Comparison of ENCODE assay signal across 8 mouse cellular contexts in the genomic region with DNA sequence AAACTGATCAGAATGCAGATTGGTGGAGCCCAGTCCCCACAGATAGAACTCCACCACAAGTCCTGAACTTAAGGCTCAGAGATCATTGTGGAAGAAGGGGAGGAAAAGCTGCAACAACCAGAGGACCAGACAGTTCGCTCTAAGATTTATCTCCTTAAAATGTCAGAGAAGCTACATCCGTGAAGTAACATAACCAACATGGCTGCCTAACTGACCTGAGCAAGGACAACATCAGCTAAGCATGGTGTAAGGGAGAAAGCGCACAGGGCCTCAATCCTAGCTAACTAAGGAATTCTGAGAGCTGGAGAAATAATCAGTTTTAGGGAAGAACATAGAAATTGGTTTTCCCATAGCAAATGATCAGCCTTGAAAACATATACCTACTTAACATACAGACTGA. TPM values are rescaled to one million over a fixed set of nuclear protein-coding genes. Genes with fewer than 3 reads are reported as not detected.
DNase-seq lines count a peak whose midpoint lies in the region; ATAC-seq and TF ChIP-seq lines count a peak whose summit lies in the region.

No protein-coding gene starts in this region.

- H3K36me3 ChIP-seq in heart, adult 2 months (ENCODE audit: control insufficient read depth, insufficient read depth, low read length): peaks cover 22% of the 10 kb centered on the region
- H3K36me3 ChIP-seq in hindbrain, embryonic 12.5 days: peaks cover 29% of the 10 kb centered on the region
- peaks cover 32% of the 10 kb centered on the region for H3K36me3 ChIP-seq in midbrain, embryonic 13.5 days

- no peaks in the 10 kb centered on the region for H3K9me3 ChIP-seq in hindbrain, embryonic 12.5 days (replicated peaks)
- H3K9me3 ChIP-seq in midbrain, embryonic 13.5 days: no peaks in the 10 kb centered on the region

- DNase-seq in heart, adult 2 months: no peak
- no peak for DNase-seq in heart, adult 8-10 months (ENCODE audit: low spot score)
- peak; percentile 45 for DNase-seq in MN1 (ENCODE audit: low spot score)
- DNase-seq in left cerebral cortex, postnatal 14 days (ENCODE audit: low spot score in 2 of 2): no peak
- DNase-seq in left cerebral cortex, adult 11 months (ENCODE audit: low spot score): no peak

- H3K27me3 ChIP-seq in heart, adult 2 months (ENCODE audit: control insufficient read depth, insufficient read depth, low read length): no peaks in the 10 kb centered on the region
- no peaks in the 10 kb centered on the region for H3K27me3 ChIP-seq in hindbrain, embryonic 12.5 days
- H3K27me3 ChIP-seq in midbrain, embryonic 13.5 days: no peaks in the 10 kb centered on the region

- peak overlapping the region; percentile 96 for H3K4me3 ChIP-seq in heart, adult 2 months
- peak overlapping the region; percentile 97 for H3K4me3 ChIP-seq in hindbrain, embryonic 12.5 days
- H3K4me3 ChIP-seq in midbrain, embryonic 13.5 days (replicated peaks): peak overlapping the region; percentile 96

- intact Hi-C loops in heart, adult 2 months (cut with DNase I): loop anchor here (2.0 kb wide), 2 partner anchors 22 to 60 kb away; partner anchors contain the start of genes Tpd52l2 and Zbtb46
- intact Hi-C loops in left cerebral cortex, postnatal 14 days (cut with DNase I): no loop called here

- no peak overlapping the region for H3K9ac ChIP-seq in heart, adult 2 months (ENCODE audit: low read depth, low read length)
- H3K9ac ChIP-seq in hindbrain, embryonic 12.5 days: peak overlapping the region; percentile 94
- peak overlapping the region; percentile 96 for H3K9ac ChIP-seq in midbrain, embryonic 13.5 days (replicated peaks)

- H3K4me1 ChIP-seq in heart, adult 2 months (ENCODE audit: control insufficient read depth, insufficient read depth, low read length): peaks cover 6% of the 10 kb centered on the region
- peaks cover 26% of the 10 kb centered on the region for H3K4me1 ChIP-seq in hindbrain, embryonic 12.5 days
- peaks cover 38% of the 10 kb centered on the region for H3K4me1 ChIP-seq in midbrain, embryonic 13.5 days (replicated peaks)

- no peak for TF ChIP-seq EP300 in heart, adult 2 months (IDR thresholded peaks at IDR 0.05; ENCODE audit: insufficient read depth, low read depth, low read length)

- TF ChIP-seq POLR2A in heart, adult 2 months (IDR thresholded peaks at IDR 0.05; ENCODE audit: insufficient read depth, low read depth, low read length): no peak

- peak overlapping the region; percentile 58 for H3K4me2 ChIP-seq in hindbrain, embryonic 12.5 days (replicated peaks)
- peak overlapping the region; percentile 62 for H3K4me2 ChIP-seq in midbrain, embryonic 13.5 days (replicated peaks)

- H3K79me2 ChIP-seq in heart, adult 2 months (replicated peaks; ENCODE audit: control insufficient read depth, insufficient read depth, low read length): peaks cover 6% of the 10 kb centered on the region

- no peak for ATAC-seq in hindbrain, embryonic 12.5 days (ENCODE audit: low FRiP score)
- ATAC-seq in midbrain, embryonic 13.5 days: no peak
- ATAC-seq in CD4-positive, CD25-positive, alpha-beta regulatory T cell, adult 4 months: no peak

- TF ChIP-seq CTCF in heart, adult 2 months (IDR thresholded peaks at IDR 0.05): no peak

- H3K27ac ChIP-seq in heart, adult 2 months: peak overlapping the region; percentile 88
- peak overlapping the region; percentile 99 for H3K27ac ChIP-seq in hindbrain, embryonic 12.5 days
- H3K27ac ChIP-seq in midbrain, embryonic 13.5 days: peak overlapping the region; percentile 98

- WGBS in heart, adult 2 months: 64% methylated on average over 3 of the region's 3 CpGs
- 85% methylated on average over 3 of the region's 3 CpGs for WGBS in hindbrain, embryonic 12.5 days
- WGBS in midbrain, embryonic 13.5 days: 77% methylated on average over 3 of the region's 3 CpGs

RNA-seq across cellular contexts. Expression of gene Dnajc5, which starts 1.1 kb away (rescaled TPM):
- total RNA-seq in heart, adult 2 months (2021): 10 to 100 TPM; 62.3 to 71.5 TPM
- 43.4 and 68.9 TPM in 2 replicates for polyA plus RNA-seq in heart, adult 2 months (2012; rRNA removed)
- 10 to 100 TPM; 57.8 to 71.4 (median 65.0) TPM for total RNA-seq in heart, adult 8-10 months (2022)
- polyA plus RNA-seq in hindbrain, embryonic 12.5 days (2016; fragmentation: Nextera tagmentation; extraction: Ambion mirVana): 148 and 150 TPM in 2 replicates
- polyA plus RNA-seq in midbrain, embryonic 13.5 days (2015; fragmentation: Nextera tagmentation; extraction: Ambion mirVana): 198 and 209 TPM in 2 replicates
- 100 to 1,000 TPM; 300 to 308 TPM for total RNA-seq in left cerebral cortex, postnatal 14 days (2021)
- 10 to 100 TPM; 39.4 to 46.7 TPM for polyA plus RNA-seq in CD4-positive, CD25-positive, alpha-beta regulatory T cell, adult 4 months (2017; shearing (Covaris generic))

RNA-seq across cellular contexts. Expression of gene Tpd52l2, which starts 22.3 kb away (rescaled TPM):
- total RNA-seq in heart, adult 2 months (2021): 10 to 100 TPM; 56.8 to 58.7 TPM
- polyA plus RNA-seq in heart, adult 2 months (2012; rRNA removed): 61.1 and 93.6 TPM in 2 replicates
- 10 to 100 TPM; 65.6 to 72.6 (median 66.5) TPM for total RNA-seq in heart, adult 8-10 months (2022)
- polyA plus RNA-seq in hindbrain, embryonic 12.5 days (2016; fragmentation: Nextera tagmentation; extraction: Ambion mirVana): 120 and 121 TPM in 2 replicates
- 116 and 121 TPM in 2 replicates for polyA plus RNA-seq in midbrain, embryonic 13.5 days (2015; fragmentation: Nextera tagmentation; extraction: Ambion mirVana)
- total RNA-seq in left cerebral cortex, postnatal 14 days (2021): 10 to 100 TPM; 69.5 to 74.8 TPM
- 100 to 1,000 TPM; 108 to 109 TPM for polyA plus RNA-seq in CD4-positive, CD25-positive, alpha-beta regulatory T cell, adult 4 months (2017; shearing (Covaris generic))

RNA-seq across cellular contexts. Expression of gene Abhd16b, which starts 26.2 kb away (rescaled TPM):
- total RNA-seq in heart, adult 2 months (2021): not detected
- polyA plus RNA-seq in heart, adult 2 months (2012; rRNA removed): not detected in 2 replicates
- not detected for total RNA-seq in heart, adult 8-10 months (2022)
- 0.12 TPM in 1 of 2 replicates, not detected in the other for polyA plus RNA-seq in hindbrain, embryonic 12.5 days (2016; fragmentation: Nextera tagmentation; extraction: Ambion mirVana)
- not detected in 2 replicates for polyA plus RNA-seq in midbrain, embryonic 13.5 days (2015; fragmentation: Nextera tagmentation; extraction: Ambion mirVana)
- not detected for total RNA-seq in left cerebral cortex, postnatal 14 days (2021)
- polyA plus RNA-seq in CD4-positive, CD25-positive, alpha-beta regulatory T cell, adult 4 months (2017; shearing (Covaris generic)): not detected

RNA-seq across cellular contexts. Expression of gene Zbtb46, which starts 60.0 kb away (rescaled TPM):
- 10 to 100 TPM; 10.7 to 13.2 TPM for total RNA-seq in heart, adult 2 months (2021)
- polyA plus RNA-seq in heart, adult 2 months (2012; rRNA removed): 8.3 and 14.9 TPM in 2 replicates
- total RNA-seq in heart, adult 8-10 months (2022): 10 to 100 TPM in 2 of 4 experiments, 1 to 10 TPM in 2; 8.9 to 11.5 (median 10.5) TPM
- 22.3 and 22.7 TPM in 2 replicates for polyA plus RNA-seq in hindbrain, embryonic 12.5 days (2016; fragmentation: Nextera tagmentation; extraction: Ambion mirVana)
- polyA plus RNA-seq in midbrain, embryonic 13.5 days (2015; fragmentation: Nextera tagmentation; extraction: Ambion mirVana): 24.1 and 24.3 TPM in 2 replicates
- 10 to 100 TPM; 14.3 to 16.9 TPM for total RNA-seq in left cerebral cortex, postnatal 14 days (2021)
- 1 to 10 TPM; 3.4 to 4.3 TPM for polyA plus RNA-seq in CD4-positive, CD25-positive, alpha-beta regulatory T cell, adult 4 months (2017; shearing (Covaris generic))
